Mouse (Mus musculus): ENCODE results near the gene Dchs2. TPM values are rescaled to one million over a fixed set of nuclear protein-coding genes. Genes with fewer than 3 reads are reported as not detected.

The Dchs2 gene
- total RNA-seq, 2 experiments from 2014 or later, result 3.9 to 4.5 TPM

- DNase-seq (ENCODE audit: low spot score in 2 of 2), result no peak
Measured at GRCm38 (mm10) chr3:83246536-83246935, 118.8 kb downstream of the Dchs2 start.

DNA sequence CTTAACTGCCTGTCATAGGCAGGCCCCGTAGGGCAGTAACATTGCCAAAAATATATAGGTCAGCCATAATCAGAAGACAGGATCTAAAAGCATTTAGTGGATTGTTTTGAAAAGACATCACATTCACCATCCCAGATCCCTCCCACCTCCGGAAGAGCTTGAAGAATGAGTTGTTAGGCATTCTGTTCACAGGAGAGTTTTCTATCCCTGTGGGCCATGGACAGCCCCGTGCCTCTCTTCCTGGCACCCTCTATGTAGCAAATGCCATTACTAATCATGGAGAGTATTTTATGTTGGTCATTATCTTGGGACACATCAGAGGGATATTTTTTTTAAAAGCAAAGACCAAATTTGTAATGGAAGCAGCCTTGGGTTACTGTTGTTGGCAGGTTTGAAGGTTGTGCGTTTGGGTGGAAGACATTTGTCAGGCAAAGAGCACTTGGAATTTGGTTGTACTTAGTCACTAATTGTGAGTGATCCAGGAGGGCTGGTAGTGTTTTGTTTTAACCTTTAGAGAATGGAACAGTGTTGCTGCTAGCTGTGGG is 122.3 kb downstream of the Dchs2 start:
- DNase-seq (ENCODE audit: low spot score in 2 of 2), result no peak

- no peak for DNase-seq (ENCODE audit: low spot score in 2 of 2)
Measured at GRCm38 (mm10) chr3:83251899-83252298, 124.2 kb downstream of the Dchs2 start.

- DNase-seq (ENCODE audit: low spot score in 2 of 2), result no peak
Measured at GRCm38 (mm10) chr3:83259421-83259820, 131.7 kb downstream of the Dchs2 start.

GRCm38 (mm10) chr3:83266009-83266408 is 138.3 kb downstream of the Dchs2 start:
- no peak for DNase-seq (ENCODE audit: low spot score in 2 of 2)

GRCm38 (mm10) chr3:83270228-83270627 is 142.5 kb downstream of the Dchs2 start:
- no peak for DNase-seq (ENCODE audit: low spot score in 2 of 2)

- no peak for DNase-seq (ENCODE audit: low spot score in 2 of 2)
Measured at GRCm38 (mm10) chr3:83270982-83271381, 143.2 kb downstream of the Dchs2 start.

DNA sequence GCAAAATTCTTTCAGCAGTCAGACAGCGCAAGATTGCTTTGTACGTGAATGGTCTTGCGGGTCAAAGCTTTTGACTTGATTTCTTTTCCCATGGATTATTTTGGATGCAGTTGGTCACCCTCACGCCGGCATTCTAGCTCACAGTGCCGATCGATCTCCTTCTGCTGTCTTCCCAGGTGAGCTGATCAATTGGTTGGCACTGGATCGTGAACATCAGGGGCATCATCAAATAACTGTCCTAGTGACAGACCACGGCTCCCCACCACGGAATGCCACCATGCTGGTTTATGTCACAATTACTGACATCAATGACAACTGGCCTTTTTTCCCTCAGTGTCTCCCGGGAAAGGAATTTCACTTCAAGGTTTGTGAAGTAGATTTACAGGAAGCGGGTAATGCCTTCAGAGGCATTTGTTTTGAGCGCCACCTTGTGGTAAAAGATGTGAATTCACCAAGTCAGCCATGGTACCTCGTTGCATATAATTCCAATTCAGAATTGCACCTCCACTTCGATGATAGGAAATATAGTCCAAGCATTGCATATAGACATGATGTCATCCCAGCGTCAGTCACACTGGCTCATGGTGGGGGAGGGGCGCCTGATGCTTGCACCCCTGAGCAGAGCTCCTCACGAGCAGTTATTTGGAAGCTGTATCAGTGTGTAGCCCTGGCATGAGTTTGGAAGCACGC is 146.0 kb downstream of the Dchs2 start:
- peak; percentile 64 to 87 for DNase-seq (ENCODE audit: low spot score in 2 of 2)

GRCm38 (mm10) chr3:83275703-83276102 is 148.0 kb downstream of the Dchs2 start:
- no peak for DNase-seq (ENCODE audit: low spot score in 2 of 2)

- DNase-seq (ENCODE audit: low spot score in 2 of 2), result no peak
Measured at GRCm38 (mm10) chr3:83283882-83284281, 156.1 kb downstream of the Dchs2 start.

DNA sequence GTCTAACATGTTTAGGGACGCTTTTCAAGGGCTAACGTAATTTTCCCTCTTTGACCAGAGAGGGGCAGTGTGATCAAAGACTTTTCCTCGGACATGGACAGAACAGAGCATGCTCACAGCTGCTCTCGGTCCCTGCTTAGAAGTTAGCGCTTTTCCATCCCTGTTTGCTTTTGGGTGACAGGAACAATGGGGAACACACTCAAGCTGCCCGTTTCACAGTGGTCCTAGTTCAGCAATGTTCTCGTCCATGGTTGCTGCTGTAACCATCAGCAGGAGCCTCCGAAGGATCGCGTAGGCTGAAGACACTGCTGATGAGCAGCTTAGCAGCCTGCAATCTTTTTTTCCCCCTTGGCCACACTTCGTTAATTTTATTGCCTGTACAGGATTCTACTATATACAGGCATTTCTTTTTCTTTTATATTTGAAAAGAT is 159.2 kb downstream of the Dchs2 start:
- DNase-seq (ENCODE audit: low spot score in 2 of 2), result peak; percentile 52 to 80

DNA sequence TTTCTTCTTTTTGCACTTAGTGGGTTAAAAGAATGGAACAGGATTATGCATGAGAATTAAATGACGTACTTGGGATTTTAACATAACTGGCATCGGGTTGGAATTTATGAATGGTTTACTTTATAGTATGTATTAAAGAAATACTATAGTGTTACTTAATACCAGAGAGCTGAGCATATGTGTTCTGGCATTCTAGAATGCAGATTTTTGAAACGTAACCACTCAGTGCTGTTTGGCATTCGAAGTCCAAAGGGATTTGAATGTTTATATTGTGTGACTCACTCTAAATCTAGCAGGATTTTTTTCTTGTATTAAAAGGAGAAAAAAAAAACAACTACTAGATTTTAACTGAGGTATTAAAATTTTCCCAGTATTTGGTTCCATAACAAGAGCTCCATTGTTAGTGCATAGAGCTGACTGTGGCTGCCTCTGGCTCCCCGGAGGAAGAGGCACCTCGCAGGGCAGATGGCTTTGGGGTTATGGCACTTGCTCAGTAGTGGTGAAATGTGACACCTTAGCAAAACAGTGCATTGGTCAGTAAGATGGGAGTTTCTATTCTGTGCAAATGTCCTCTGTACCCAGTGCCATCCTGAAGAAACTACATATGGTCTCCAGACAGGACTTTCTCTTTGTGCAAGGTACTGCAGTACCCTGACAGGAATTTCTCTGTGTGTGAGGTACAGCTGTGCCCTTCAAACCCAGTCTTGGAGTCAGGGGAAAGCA is 160.5 kb downstream of the Dchs2 start:
- no peak for DNase-seq (ENCODE audit: low spot score in 2 of 2)

GRCm38 (mm10) chr3:83290482-83290881 is 162.7 kb downstream of the Dchs2 start:
- DNase-seq (ENCODE audit: low spot score in 2 of 2), result no peak

- DNase-seq (ENCODE audit: low spot score in 2 of 2), result no peak
Measured at GRCm38 (mm10) chr3:83290953-83291352, 163.2 kb downstream of the Dchs2 start.

- no peak for DNase-seq (ENCODE audit: low spot score in 2 of 2)
Measured at GRCm38 (mm10) chr3:83299783-83300382, 172.1 kb downstream of the Dchs2 start.

DNA sequence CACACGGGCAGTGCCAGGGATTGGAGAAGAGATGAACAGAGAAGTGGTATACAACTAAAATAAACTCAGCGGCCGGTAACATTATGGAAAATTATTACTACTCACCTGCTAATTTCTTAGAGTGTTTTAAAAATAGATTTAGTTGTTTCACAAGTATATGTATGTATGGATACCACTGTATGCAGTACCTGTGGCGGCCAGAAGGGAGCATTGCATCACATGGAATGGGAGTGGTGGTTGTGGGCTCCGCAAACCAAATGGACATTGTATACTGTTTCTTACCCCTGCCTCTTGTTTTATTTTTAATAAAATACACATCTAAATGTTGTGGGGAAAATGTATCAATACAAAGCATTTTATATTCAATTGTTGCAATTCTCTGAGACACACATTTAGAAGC is 176.1 kb downstream of the Dchs2 start:
- DNase-seq (ENCODE audit: low spot score in 2 of 2), result no peak

GRCm38 (mm10) chr3:83345928-83346327 is 218.2 kb downstream of the Dchs2 start:
- DNase-seq (ENCODE audit: low spot score in 2 of 2), result no peak

GRCm38 (mm10) chr3:83368500-83369068 is 240.8 kb downstream of the Dchs2 start:
- DNase-seq (ENCODE audit: low spot score in 2 of 2), result no peak

DNA sequence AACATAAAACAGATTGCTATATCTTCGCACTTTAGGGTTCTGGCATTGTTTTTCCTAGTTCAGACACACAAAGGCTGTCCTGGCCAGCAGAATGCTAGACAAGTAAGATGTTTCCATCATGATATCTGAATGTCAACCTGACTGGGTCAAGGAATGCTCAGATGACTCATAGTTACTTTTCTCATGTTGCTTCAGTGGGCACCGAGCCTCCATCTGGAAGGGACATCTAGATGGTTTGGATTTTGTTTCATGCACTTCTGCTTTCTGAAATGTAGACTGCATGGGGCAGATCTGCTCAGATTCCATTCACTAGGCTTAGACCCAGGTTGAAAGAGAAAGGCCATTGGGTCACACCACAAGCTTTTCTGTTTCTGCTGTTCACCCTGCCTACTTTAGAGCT is 242.1 kb downstream of the Dchs2 start:
- no peak for DNase-seq (ENCODE audit: low spot score in 2 of 2)

DNA sequence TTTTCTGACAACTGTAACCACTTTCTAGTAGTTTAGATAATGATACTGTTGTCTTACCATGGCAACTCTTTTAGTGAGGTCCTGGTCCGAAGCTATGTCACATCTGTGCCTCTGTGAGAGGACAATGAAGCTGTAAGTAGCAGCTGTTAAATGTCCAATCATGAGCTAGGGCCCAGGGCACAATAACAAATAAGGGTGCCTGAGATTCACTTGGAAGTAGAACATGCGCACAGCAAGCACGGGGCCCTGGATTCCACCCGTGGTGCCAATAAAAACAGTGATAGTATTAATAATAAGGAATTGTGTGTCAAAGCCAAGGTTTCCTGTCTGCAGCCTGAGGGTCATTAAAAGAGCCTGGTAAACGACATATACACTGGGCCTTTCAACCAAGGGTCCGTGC is 246.6 kb downstream of the Dchs2 start:
- DNase-seq (ENCODE audit: low spot score in 2 of 2), result no peak

GRCm38 (mm10) chr3:83376834-83377233 is 249.1 kb downstream of the Dchs2 start:
- DNase-seq (ENCODE audit: low spot score in 2 of 2), result no peak
